Mouse (Mus musculus) ES-Bruce4 (cell line): Measurements from ENCODE around the gene Ppp2r5c.

Experiments
- CTCF ChIP-seq: IDR thresholded peaks from one replicate; pipeline ENCODE4 v1.8.1; 2011; ENCODE audit warnings: low read depth, low read length
- EP300 ChIP-seq: IDR thresholded peaks from 2 replicates; pipeline ENCODE4 v1.6.1; 2011; ENCODE audit warnings: low read depth, low read length; ENCODE audit not compliant: insufficient read depth
- POLR2A ChIP-seq: IDR thresholded peaks from one replicate; pipeline ENCODE4 v1.8.1; 2011; ENCODE audit warnings: low read length; ENCODE audit not compliant: insufficient read depth

DNA sequence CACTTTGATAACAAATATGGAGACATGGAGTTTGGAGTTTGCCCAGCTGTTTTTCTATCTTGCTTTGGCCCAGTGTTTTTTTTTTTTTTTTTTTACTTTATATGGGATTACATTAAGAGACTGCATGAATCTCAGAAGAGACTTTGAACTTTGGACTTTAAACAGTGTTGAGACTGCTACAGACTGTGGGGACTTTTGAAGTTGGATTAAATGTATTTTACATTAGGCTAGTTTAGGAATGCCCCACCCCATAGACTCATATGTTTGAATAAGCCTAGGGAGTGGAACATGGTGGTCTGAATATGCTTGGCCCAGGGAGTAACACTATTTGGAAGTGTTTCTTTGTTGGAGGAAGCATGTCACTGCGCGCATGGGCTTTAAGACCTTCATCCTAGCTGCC is 4.7 kb upstream of the Ppp2r5c start:
- TF ChIP-seq POLR2A (no peak), CTCF (no peak), EP300 (no peak)
